Mouse (Mus musculus) embryo, embryonic 11.5 days (tissue): ENCODE measurements around the gene Mcf2l.

Experiments used
- DNase-seq: peaks from one replicate; pipeline ENCODE4 v3.0.0-alpha.2; 2012; ENCODE audit warnings: low read depth, low spot score

Gene Mcf2l

GRCm38 (mm10) chr8:12873357-12874046, at the start of gene Mcf2l:
Gene Mcf2l (plus strand): TSS chr8:12873806.
- peak; percentile 74 for DNase-seq

- DNase-seq = no peak
Measured at GRCm38 (mm10) chr8:12824562-12824961, 49.0 kb upstream of the Mcf2l start.

- DNase-seq = no peak
Measured at GRCm38 (mm10) chr8:12825236-12825635, 48.4 kb upstream of the Mcf2l start.

- DNase-seq = no peak
Measured at GRCm38 (mm10) chr8:12825686-12826237, 47.8 kb upstream of the Mcf2l start.

- no peak for DNase-seq
Measured at GRCm38 (mm10) chr8:12827124-12827523, 46.5 kb upstream of the Mcf2l start.

- DNase-seq = no peak
Measured at GRCm38 (mm10) chr8:12828298-12828697, 45.3 kb upstream of the Mcf2l start.

GRCm38 (mm10) chr8:12829381-12829780, 44.2 kb upstream of the Mcf2l start:
- no peak for DNase-seq

- no peak for DNase-seq
Measured at GRCm38 (mm10) chr8:12831659-12832589, 41.7 kb upstream of the Mcf2l start.

GRCm38 (mm10) chr8:12833616-12834015, 40.0 kb upstream of the Mcf2l start:
- DNase-seq = no peak

GRCm38 (mm10) chr8:12840834-12841233, 32.8 kb upstream of the Mcf2l start:
- DNase-seq = no peak

GRCm38 (mm10) chr8:12842342-12842995, 31.1 kb upstream of the Mcf2l start:
- no peak for DNase-seq

- DNase-seq = no peak
Measured at GRCm38 (mm10) chr8:12844347-12844950, 29.2 kb upstream of the Mcf2l start.

- no peak for DNase-seq
Measured at GRCm38 (mm10) chr8:12846447-12846846, 27.2 kb upstream of the Mcf2l start.

- DNase-seq = no peak
Measured at GRCm38 (mm10) chr8:12851241-12851640, 22.4 kb upstream of the Mcf2l start.

- DNase-seq = no peak
Measured at GRCm38 (mm10) chr8:12856038-12856437, 17.6 kb upstream of the Mcf2l start.

- DNase-seq = no peak
Measured at GRCm38 (mm10) chr8:12863061-12863460, 10.5 kb upstream of the Mcf2l start.

GRCm38 (mm10) chr8:12863608-12864007, 10.0 kb upstream of the Mcf2l start:
- no peak for DNase-seq

- no peak for DNase-seq
Measured at GRCm38 (mm10) chr8:12865790-12866189, 7.8 kb upstream of the Mcf2l start.

- no peak for DNase-seq
Measured at GRCm38 (mm10) chr8:12869661-12870060, 3.9 kb upstream of the Mcf2l start.

GRCm38 (mm10) chr8:12870656-12871055, 3.0 kb upstream of the Mcf2l start:
- DNase-seq = no peak

- DNase-seq = no peak
Measured at GRCm38 (mm10) chr8:12871461-12871860, 2.1 kb upstream of the Mcf2l start.

- no peak for DNase-seq
Measured at GRCm38 (mm10) chr8:12872983-12873356, 636 bp upstream of the Mcf2l start.
